Mouse (Mus musculus): Measurements from ENCODE around the gene Nectin2. TPM values are rescaled to one million over a fixed set of nuclear protein-coding genes. Genes with fewer than 3 reads are reported as not detected.

Gene Nectin2
- polyA plus RNA-seq, 1 experiment from 2014 or later = 57.7 TPM

DNA sequence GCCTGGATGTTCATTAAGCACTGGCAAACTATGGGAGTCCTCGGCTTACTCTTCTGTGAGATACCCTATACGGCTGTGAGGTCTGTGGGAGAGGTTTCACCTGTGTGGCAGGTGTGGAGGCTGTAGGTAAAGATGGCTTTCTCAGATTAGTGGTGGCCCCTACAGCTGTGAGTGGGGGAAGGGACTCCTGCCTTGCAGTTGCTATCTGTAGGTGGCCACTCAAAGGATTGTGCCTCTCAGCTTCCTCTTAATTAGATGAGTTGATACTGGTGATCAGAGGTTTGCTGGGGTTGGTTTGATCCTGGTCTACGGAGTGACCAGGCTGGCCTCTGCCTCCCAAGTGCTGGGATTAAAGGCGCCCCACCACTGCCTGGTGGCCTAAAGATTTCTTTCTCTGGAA is 45.8 kb downstream of the Nectin2 start:
- no peaks in the 10 kb centered on the region for H3K27me3 ChIP-seq (replicated peaks; ENCODE audit: control insufficient read depth, insufficient read depth, low read length)
- no peak for ATAC-seq
- H3K4me2 ChIP-seq (ENCODE audit: low read length) = no peak overlapping the region
- peaks cover 19% of the 10 kb centered on the region for H3K36me3 ChIP-seq (ENCODE audit: control insufficient read depth, insufficient read depth, low read length)
- no peak overlapping the region for H3K4me3 ChIP-seq (ENCODE audit: low read length)
- H3K4me1 ChIP-seq (ENCODE audit: control insufficient read depth, insufficient read depth, low read depth, low read length) = peaks cover 4% of the 10 kb centered on the region
- H3K9me3 ChIP-seq (ENCODE audit: control insufficient read depth, low read length) = no peaks in the 10 kb centered on the region
- WGBS = 95% methylated on average over 4 of the region's 4 CpGs
- no peak overlapping the region for H3K27ac ChIP-seq (ENCODE audit: low read depth, low read length)
- H3K9ac ChIP-seq (ENCODE audit: low read depth, low read length) = no peak overlapping the region

DNA sequence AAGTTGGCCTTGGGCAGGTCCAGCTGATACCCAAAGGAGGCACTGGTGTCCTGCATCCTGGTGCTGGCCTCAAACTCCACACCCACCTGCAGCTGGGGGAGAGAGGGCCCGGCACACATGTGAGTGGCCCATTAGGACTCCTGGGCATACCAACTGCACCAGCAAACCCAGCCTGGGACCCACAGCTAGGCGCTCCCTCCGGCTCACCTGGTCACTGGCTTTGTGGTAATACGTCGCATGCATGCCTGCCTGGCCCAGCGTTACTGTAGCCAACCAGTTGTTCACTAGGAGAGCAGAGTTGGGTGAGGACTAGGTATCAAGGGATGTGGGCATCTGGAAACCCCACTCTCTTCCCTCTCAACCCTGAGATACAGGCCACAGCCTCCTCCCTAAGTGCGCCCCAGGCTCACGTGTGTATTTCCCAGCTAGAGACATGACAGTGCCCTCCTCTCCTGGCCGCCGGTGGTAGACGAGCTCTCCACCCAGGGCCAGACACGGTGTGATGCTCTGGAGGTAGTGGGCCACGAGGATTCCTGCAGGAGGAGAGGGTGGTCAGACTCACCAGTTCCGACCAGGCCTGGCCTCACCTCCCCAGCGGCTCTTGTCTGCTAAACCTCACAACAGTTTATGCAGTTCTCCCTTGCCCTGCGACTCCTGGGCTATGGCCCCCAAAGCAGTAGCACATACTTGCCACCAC is 47.3 kb downstream of the Nectin2 start:
- peaks cover 9% of the 10 kb centered on the region for H3K36me3 ChIP-seq (ENCODE audit: control insufficient read depth, insufficient read depth, low read length)
- H3K4me3 ChIP-seq (ENCODE audit: low read length) = no peak overlapping the region
- no peak overlapping the region for H3K4me2 ChIP-seq (ENCODE audit: low read length)
- ATAC-seq = no peak
- WGBS = 94% methylated on average over 16 of the region's 16 CpGs
- H3K27ac ChIP-seq (ENCODE audit: low read depth, low read length) = no peak overlapping the region
- no peak overlapping the region for H3K9ac ChIP-seq (ENCODE audit: low read depth, low read length)
- no peaks in the 10 kb centered on the region for H3K9me3 ChIP-seq (ENCODE audit: control insufficient read depth, low read length)
- peaks cover 19% of the 10 kb centered on the region for H3K4me1 ChIP-seq (ENCODE audit: control insufficient read depth, insufficient read depth, low read depth, low read length)
- H3K27me3 ChIP-seq (replicated peaks; ENCODE audit: control insufficient read depth, insufficient read depth, low read length) = no peaks in the 10 kb centered on the region

DNA sequence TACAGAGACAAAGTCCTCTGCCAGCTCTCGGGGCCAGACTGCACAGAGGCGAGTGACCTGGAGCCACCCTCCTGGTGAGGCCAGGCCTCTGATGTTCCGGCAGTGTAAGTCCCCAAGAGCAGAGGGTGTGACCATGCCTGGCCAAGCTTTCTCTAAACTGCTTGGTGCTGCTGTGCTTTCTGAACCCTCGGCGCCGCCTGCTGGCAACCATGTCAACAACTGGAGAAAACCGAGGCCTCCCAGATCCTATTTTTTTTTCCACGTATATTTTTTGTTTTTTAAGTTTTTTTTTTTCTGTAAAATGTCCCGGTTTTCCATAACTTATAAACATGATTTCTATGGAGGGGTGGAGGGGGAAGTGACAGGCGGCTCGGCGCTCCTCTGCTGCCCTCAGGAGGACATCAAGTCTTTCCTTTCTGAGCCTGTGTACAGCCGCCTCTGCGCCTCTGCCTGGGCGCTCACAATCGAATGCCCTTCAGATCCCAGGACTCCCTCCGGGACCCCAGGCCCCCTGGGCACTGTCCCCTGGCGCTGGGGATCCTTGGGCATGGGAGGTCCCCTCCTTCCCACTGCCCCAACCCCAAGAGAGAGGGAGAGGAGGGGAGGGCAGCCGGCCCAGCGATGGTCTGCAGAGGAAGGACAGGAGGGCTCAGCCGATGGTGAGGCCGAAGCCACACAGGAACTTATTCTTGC is 49.1 kb downstream of the Nectin2 start:
- Histone ChIP-seq H3K27ac (ENCODE audit: low read depth, low read length) (peak overlapping the region; percentile 54), H3K9ac (ENCODE audit: low read depth, low read length) (peak overlapping the region; percentile 31; the same call in 1 of the 2 replicates), H3K36me3 (ENCODE audit: control insufficient read depth, insufficient read depth, low read length) (peaks cover 5% of the 10 kb centered on the region), H3K27me3 (replicated peaks; ENCODE audit: control insufficient read depth, insufficient read depth, low read length) (no peaks in the 10 kb centered on the region), H3K4me3 (ENCODE audit: low read length) (no peak overlapping the region), H3K4me1 (ENCODE audit: control insufficient read depth, insufficient read depth, low read depth, low read length) (peaks cover 19% of the 10 kb centered on the region), H3K9me3 (ENCODE audit: control insufficient read depth, low read length) (no peaks in the 10 kb centered on the region), H3K4me2 (ENCODE audit: low read length) (no peak overlapping the region)
- ATAC-seq = peak; percentile 51
- WGBS = 27% methylated on average over 22 of the region's 22 CpGs

DNA sequence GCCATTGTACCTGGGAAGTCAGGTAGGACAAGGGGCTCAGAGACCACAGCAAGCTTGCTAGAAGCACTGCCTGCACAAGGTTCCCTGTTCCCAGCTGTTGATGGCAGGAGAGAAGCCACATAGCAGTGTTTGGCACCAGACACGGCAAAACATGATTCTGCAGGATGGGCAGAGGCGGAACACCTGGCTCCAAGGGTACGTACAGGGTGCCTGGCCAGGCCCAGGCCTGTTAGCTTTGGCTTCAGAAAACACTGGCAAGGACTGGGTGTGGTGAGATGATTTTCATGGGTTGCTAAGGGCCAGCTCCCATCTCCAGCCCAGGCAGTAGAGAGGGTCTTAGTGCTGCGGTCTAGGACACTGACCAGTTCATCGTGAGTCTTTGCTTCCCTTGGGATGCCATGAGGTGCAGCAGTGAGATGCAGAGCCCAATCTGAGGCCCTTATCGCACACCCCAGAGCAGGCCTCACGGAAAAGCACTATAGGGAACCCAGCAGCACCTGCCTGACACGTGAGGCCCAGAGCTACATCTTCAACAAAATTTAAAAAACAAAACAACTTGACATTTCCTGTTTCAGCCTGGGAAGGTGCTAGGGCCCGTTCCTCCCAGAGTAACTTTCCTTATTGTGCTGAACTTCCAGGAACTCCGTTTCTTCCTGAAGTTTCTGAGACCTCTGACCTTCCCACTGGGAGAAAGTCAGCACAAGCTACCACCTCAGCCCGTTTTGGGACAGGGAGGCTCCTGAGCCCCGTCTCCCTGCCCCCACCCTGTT is 49.8 kb downstream of the Nectin2 start:
- Histone ChIP-seq H3K27ac (ENCODE audit: low read depth, low read length) (peak overlapping the region; percentile 54), H3K4me2 (ENCODE audit: low read length) (no peak overlapping the region), H3K4me3 (ENCODE audit: low read length) (no peak overlapping the region), H3K36me3 (ENCODE audit: control insufficient read depth, insufficient read depth, low read length) (peaks cover 5% of the 10 kb centered on the region), H3K27me3 (replicated peaks; ENCODE audit: control insufficient read depth, insufficient read depth, low read length) (no peaks in the 10 kb centered on the region), H3K4me1 (ENCODE audit: control insufficient read depth, insufficient read depth, low read depth, low read length) (peaks cover 19% of the 10 kb centered on the region), H3K9ac (ENCODE audit: low read depth, low read length) (no peak overlapping the region), H3K9me3 (ENCODE audit: control insufficient read depth, low read length) (no peaks in the 10 kb centered on the region)
- ATAC-seq = no peak
- 61% methylated on average over 12 of the region's 12 CpGs for WGBS

DNA sequence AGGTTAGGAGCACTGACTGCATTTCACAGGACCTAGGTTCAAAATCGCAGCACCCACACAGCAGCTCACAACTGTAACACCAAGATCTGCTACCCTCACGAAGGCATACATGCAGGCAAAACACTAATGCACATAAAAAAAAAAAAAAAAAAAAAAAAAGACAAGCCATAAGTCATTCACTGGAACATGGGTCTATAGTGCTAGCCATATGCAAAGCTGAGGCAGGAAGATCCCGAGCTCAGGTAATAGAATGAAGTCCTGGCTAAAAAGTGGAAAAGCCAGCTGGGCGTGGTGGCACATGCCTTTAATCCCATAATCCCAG is 50.5 kb downstream of the Nectin2 start:
- WGBS = 82% methylated on average over 4 of the region's 4 CpGs
- H3K36me3 ChIP-seq (ENCODE audit: control insufficient read depth, insufficient read depth, low read length) = peaks cover 5% of the 10 kb centered on the region
- no peak overlapping the region for H3K4me3 ChIP-seq (ENCODE audit: low read length)
- ATAC-seq = no peak
- H3K9me3 ChIP-seq (ENCODE audit: control insufficient read depth, low read length) = no peaks in the 10 kb centered on the region
- H3K27ac ChIP-seq (ENCODE audit: low read depth, low read length) = peak overlapping the region; percentile 71
- no peaks in the 10 kb centered on the region for H3K27me3 ChIP-seq (replicated peaks; ENCODE audit: control insufficient read depth, insufficient read depth, low read length)
- H3K9ac ChIP-seq (ENCODE audit: low read depth, low read length) = no peak overlapping the region
- H3K4me2 ChIP-seq (ENCODE audit: low read length) = no peak overlapping the region; the same call in 1 of the 2 replicates
- H3K4me1 ChIP-seq (ENCODE audit: control insufficient read depth, insufficient read depth, low read depth, low read length) = peaks cover 19% of the 10 kb centered on the region

GRCm38 (mm10) chr7:19698907-19699826 is 51.1 kb downstream of the Nectin2 start, which contains the start of gene Apoe:
Gene Apoe (minus strand): TSS chr7:19699188.
- peaks cover 19% of the 10 kb centered on the region for H3K4me1 ChIP-seq (ENCODE audit: control insufficient read depth, insufficient read depth, low read depth, low read length)
- H3K4me2 ChIP-seq (ENCODE audit: low read length) = peak within 1 kb of the TSS; percentile 55
- peak within 1 kb of the TSS; percentile 40 for H3K4me3 ChIP-seq (ENCODE audit: low read length)
- peak within 1 kb of the TSS; percentile 71 for H3K27ac ChIP-seq (ENCODE audit: low read depth, low read length)
- WGBS = 1% methylated on average over 20 of the region's 20 CpGs
- ATAC-seq = peak; percentile 80
- peaks cover 5% of the 10 kb centered on the region for H3K36me3 ChIP-seq (ENCODE audit: control insufficient read depth, insufficient read depth, low read length)
- peak within 1 kb of the TSS; percentile 58 for H3K9ac ChIP-seq (ENCODE audit: low read depth, low read length)
- H3K9me3 ChIP-seq (ENCODE audit: control insufficient read depth, low read length) = no peaks in the 10 kb centered on the region
- no peaks in the 10 kb centered on the region for H3K27me3 ChIP-seq (replicated peaks; ENCODE audit: control insufficient read depth, insufficient read depth, low read length)

DNA sequence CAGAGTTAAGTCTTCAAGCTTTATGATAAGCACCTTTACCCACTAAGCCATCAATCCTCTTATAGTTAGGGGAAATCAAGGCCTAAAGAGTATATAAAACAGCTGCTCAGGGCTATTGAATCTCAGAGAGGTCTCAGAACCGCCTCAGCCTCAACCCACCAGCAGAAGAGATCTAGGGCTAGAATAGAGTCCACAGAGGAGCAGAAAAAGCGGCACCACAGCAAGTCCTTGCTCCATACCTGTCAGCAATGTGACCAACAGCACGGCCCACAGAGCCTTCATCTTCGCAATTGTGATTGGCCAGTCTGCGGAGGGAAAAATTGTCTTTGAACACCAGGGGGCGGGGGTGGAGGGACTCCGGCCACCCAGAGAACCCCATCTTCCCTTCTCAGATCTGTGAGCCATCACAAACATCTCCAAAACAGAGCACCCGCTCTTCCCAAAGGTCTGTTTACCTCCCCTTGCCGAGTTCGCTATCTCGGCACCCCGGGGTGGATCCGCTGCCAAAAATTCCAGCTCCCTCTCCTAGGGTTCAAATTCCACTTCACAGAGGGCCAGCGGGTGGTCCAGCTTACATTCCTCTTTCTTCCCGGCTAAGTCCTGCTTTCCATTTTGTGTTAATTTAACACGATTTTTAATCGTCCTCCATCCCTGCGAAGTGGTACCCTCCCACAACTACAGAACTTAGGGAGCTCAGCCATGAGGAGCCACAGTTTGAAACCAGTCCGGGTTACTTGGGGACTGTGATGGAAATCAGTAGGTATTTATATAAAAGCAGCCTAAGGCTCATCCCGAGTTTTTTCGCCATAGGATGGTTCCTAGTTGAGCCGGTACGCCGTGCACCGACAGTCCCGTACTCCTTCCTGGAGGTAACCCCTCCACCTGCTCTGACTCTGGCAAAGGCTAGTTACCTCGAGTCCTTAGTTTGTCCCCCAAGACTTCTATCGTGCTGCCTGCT is 52.1 kb downstream of the Nectin2 start:
- H3K9ac ChIP-seq (ENCODE audit: low read depth, low read length) = peak overlapping the region; percentile 58
- H3K27ac ChIP-seq (ENCODE audit: low read depth, low read length) = peak overlapping the region; percentile 60
- H3K4me3 ChIP-seq (ENCODE audit: low read length) = peak overlapping the region; percentile 40
- WGBS = 2% methylated on average over 28 of the region's 28 CpGs
- ATAC-seq = no peak
- H3K27me3 ChIP-seq (replicated peaks; ENCODE audit: control insufficient read depth, insufficient read depth, low read length) = no peaks in the 10 kb centered on the region
- H3K9me3 ChIP-seq (ENCODE audit: control insufficient read depth, low read length) = no peaks in the 10 kb centered on the region
- H3K36me3 ChIP-seq (ENCODE audit: control insufficient read depth, insufficient read depth, low read length) = peaks cover 5% of the 10 kb centered on the region; the same call in 1 of the 2 replicates
- H3K4me1 ChIP-seq (ENCODE audit: control insufficient read depth, insufficient read depth, low read depth, low read length) = peaks cover 19% of the 10 kb centered on the region
- peak overlapping the region; percentile 55 for H3K4me2 ChIP-seq (ENCODE audit: low read length)

All from hindbrain, embryonic 16.5 days (tissue).